8 mouse cellular contexts compared by ENCODE assay signal in the genomic region with DNA sequence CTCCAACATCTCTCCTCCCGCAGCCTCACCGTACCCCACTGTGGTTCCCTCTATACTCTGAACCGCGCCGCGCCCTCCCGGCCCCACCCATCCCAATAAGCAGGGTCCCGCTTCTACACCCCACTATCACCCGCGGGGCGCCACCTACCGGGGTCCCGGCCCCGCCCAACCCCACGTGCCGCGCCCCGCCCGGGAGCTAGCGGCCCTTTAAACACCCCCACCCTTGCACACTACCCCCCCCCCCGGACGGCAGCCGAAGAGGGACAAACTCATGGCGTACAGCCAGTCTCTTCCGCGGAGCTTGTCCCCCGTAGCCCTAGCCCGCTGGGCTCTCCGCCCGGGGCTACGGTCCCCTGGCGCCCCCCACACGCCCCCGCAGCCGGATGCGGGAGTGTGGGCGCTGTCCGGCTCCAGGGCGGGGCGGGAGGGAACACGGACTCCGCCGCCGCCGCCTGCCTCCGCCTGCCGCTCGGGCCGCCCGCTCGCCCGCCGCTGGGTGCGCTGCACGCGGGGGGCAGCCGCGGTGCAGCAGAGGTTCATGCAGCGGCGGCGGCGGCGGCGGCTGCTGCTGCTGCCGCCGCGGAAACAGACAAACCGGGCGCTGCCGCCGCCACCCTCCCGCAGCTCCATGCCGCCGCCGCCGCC. TPM values are rescaled to one million over a fixed set of nuclear protein-coding genes. Genes with fewer than 3 reads are reported as not detected.
DNase-seq lines count a peak whose midpoint lies in the region; ATAC-seq and TF ChIP-seq lines count a peak whose summit lies in the region.

No protein-coding gene starts in this region.

- H3K27me3 ChIP-seq in embryonic facial prominence, embryonic 11.5 days (ENCODE audit: control insufficient read depth, insufficient read depth, low read length) = peaks cover 13% of the 10 kb centered on the region
- H3K27me3 ChIP-seq in midbrain, postnatal 0 days (ENCODE audit: insufficient read depth, low read length) = no peaks in the 10 kb centered on the region

- 1% methylated on average over 26 of the region's 76 CpGs for WGBS in embryonic facial prominence, embryonic 11.5 days
- WGBS in midbrain, postnatal 0 days = under 1% methylated on average over 45 of the region's 76 CpGs

- no peaks in the 10 kb centered on the region for H3K9me3 ChIP-seq in embryonic facial prominence, embryonic 11.5 days (replicated peaks; ENCODE audit: control insufficient read depth, low read length)
- H3K9me3 ChIP-seq in midbrain, postnatal 0 days (ENCODE audit: low read length) = no peaks in the 10 kb centered on the region

- peak overlapping the region; percentile 81 for H3K4me3 ChIP-seq in embryonic facial prominence, embryonic 11.5 days (ENCODE audit: low read depth, low read length)
- H3K4me3 ChIP-seq in midbrain, postnatal 0 days (ENCODE audit: low read depth, low read length) = peak overlapping the region; percentile 81

- no peaks in the 10 kb centered on the region for H3K36me3 ChIP-seq in embryonic facial prominence, embryonic 11.5 days (replicated peaks; ENCODE audit: control insufficient read depth, insufficient read depth, low read depth, low read length)
- no peaks in the 10 kb centered on the region for H3K36me3 ChIP-seq in midbrain, postnatal 0 days (ENCODE audit: insufficient read depth, low read length)

- peak overlapping the region; percentile 86 for H3K9ac ChIP-seq in embryonic facial prominence, embryonic 11.5 days (replicated peaks; ENCODE audit: low read length)
- H3K9ac ChIP-seq in midbrain, postnatal 0 days (replicated peaks; ENCODE audit: low read length, poor library complexity, severe bottlenecking) = peak overlapping the region; percentile 88

- no peak for ATAC-seq in CD4-positive, CD25-positive, alpha-beta regulatory T cell, adult 4 months
- ATAC-seq in embryonic facial prominence, embryonic 11.5 days (replicated peaks; ENCODE audit: insufficient number of reproducible peaks, low FRiP score, low TSS enrichment, low read depth) = peak; percentile 82
- peak; percentile 82 for ATAC-seq in midbrain, postnatal 0 days (ENCODE audit: low FRiP score)

- H3K4me1 ChIP-seq in embryonic facial prominence, embryonic 11.5 days (ENCODE audit: control insufficient read depth, insufficient read depth, low read length) = peaks cover 4% of the 10 kb centered on the region; the same call in 1 of the 2 replicates
- H3K4me1 ChIP-seq in midbrain, postnatal 0 days (ENCODE audit: insufficient read depth, low read length) = no peaks in the 10 kb centered on the region

- peak; percentile 19; the same call in 1 of the 2 replicates for TF ChIP-seq CTCF in midbrain, postnatal 0 days (IDR thresholded peaks at IDR 0.05)

- peak overlapping the region; percentile 97 for H3K4me2 ChIP-seq in embryonic facial prominence, embryonic 11.5 days (ENCODE audit: low read depth, low read length)
- peak overlapping the region; percentile 84 for H3K4me2 ChIP-seq in midbrain, postnatal 0 days (ENCODE audit: low read depth, low read length, poor library complexity, severe bottlenecking)

- H3K27ac ChIP-seq in embryonic facial prominence, embryonic 11.5 days (replicated peaks; ENCODE audit: low read depth, low read length) = peak overlapping the region; percentile 76
- peak overlapping the region; percentile 91 for H3K27ac ChIP-seq in midbrain, postnatal 0 days (ENCODE audit: low read depth, low read length)

- DNase-seq in CD4-positive, CD25-positive, alpha-beta regulatory T cell, adult 2 months (ENCODE audit: low read depth, low spot score) = peak; percentile 60
- DNase-seq in embryonic facial prominence, embryonic 11.5 days (ENCODE audit: low spot score) = peak; percentile 84
- peak; percentile 70 for DNase-seq in heart, adult 8-10 months (ENCODE audit: low spot score)
- peak; percentile 52 for DNase-seq in kidney, adult 9 months
- peak; percentile 63 for DNase-seq in liver
- DNase-seq in midbrain, postnatal 0 days (ENCODE audit: low spot score) = peak; percentile 71
- DNase-seq in spleen, postnatal 4 days (ENCODE audit: low spot score in 2 of 2) = peak; percentile 66 to 83

RNA-seq across cellular contexts. Expression of a gene that starts 0.6 kb away (rescaled TPM):
- under 1 TPM in 1 of 2 experiments, not detected in 1; 0.08 TPM for polyA plus RNA-seq in CD4-positive, CD25-positive, alpha-beta regulatory T cell, adult 4 months (2017; shearing (Covaris generic))
- 3.8 and 4.5 TPM in 2 replicates for polyA plus RNA-seq in embryonic facial prominence, embryonic 11.5 days (2014; fragmentation: Nextera tagmentation; extraction: Ambion mirVana)
- 1 to 10 TPM; 2.3 to 3.8 (median 3.1) TPM for total RNA-seq in heart, adult 8-10 months (2022)
- total RNA-seq in midbrain, postnatal 0 days (2014; rRNA removed) = 20.2 and 22.0 TPM in 2 replicates
- polyA plus RNA-seq in midbrain, postnatal 0 days (2015; fragmentation: Nextera tagmentation; extraction: Ambion mirVana) = 7.0 and 8.2 TPM in 2 replicates
